Mouse (Mus musculus) embryonic facial prominence, embryonic 15.5 days (tissue): ENCODE results near the gene Cdc42ep2. TPM values are rescaled to one million over a fixed set of nuclear protein-coding genes. Genes with fewer than 3 reads are reported as not detected.

Experiments
- ATAC-seq: fragments of 200-750 bp; cut with Nextera tagmentation; 2 replicates; pipeline ENCODE4 v1.8.0; 2017; ENCODE audit warnings: low read depth, moderate TSS enrichment; ENCODE audit not compliant: insufficient number of reproducible peaks, low FRiP score, low TSS enrichment
- H3K27ac ChIP-seq: fragments of 300-500 bp; sonication (generic); replicated peaks from 2 replicates; pipeline ENCODE4 v1.5.1; 2015; ENCODE audit warnings: mild to moderate bottlenecking, inconsistent platforms
- H3K27me3 ChIP-seq: fragments of 300-500 bp; sonication (generic); 2 replicates; pipeline ENCODE4 v1.6.1; 2015; ENCODE audit warnings: inconsistent platforms
- H3K36me3 ChIP-seq: fragments of 300-500 bp; sonication (generic); 2 replicates; pipeline ENCODE4 v1.6.1; 2015; ENCODE audit warnings: mild to moderate bottlenecking, inconsistent platforms
- H3K4me1 ChIP-seq: fragments of 300-500 bp; sonication (generic); 2 replicates; pipeline ENCODE4 v1.6.1; 2015; ENCODE audit warnings: inconsistent platforms
- H3K4me2 ChIP-seq: fragments of 300-500 bp; sonication (generic); replicated peaks from 2 replicates; pipeline ENCODE4 v1.6.1; 2015; ENCODE audit warnings: mild to moderate bottlenecking, inconsistent platforms
- H3K4me3 ChIP-seq: fragments of 300-500 bp; sonication (generic); replicated peaks from 2 replicates; pipeline ENCODE4 v1.5.1; 2015; ENCODE audit warnings: mild to moderate bottlenecking, inconsistent platforms
- H3K9ac ChIP-seq: fragments of 300-500 bp; sonication (generic); 2 replicates; pipeline ENCODE4 v1.6.1; 2015; ENCODE audit warnings: inconsistent platforms
- H3K9me3 ChIP-seq: fragments of 300-500 bp; sonication (generic); replicated peaks from 2 replicates; pipeline ENCODE4 v1.6.1; 2016; ENCODE audit warnings: inconsistent platforms
- WGBS: fragments of 180-500 bp; shearing (Covaris S2); methylation state at CpG from one replicate; pipeline ENCODE4 v1.1.7; 2015; 5-methylcytosine and 5-hydroxymethylcytosine counted together
- polyA plus RNA-seq: library from polyadenylated mRNA; unstranded; fragments of >200 nt; fragmentation: Nextera tagmentation; extraction: Ambion mirVana; gene quantifications from 2 replicates; pipeline ENCODE4 v1.2.1, GENCODE M21; 2015

Gene Cdc42ep2
- polyA plus RNA-seq, 1 experiment from 2014 or later = 11.0 TPM

- Histone ChIP-seq H3K9ac (no peak overlapping the region), H3K9me3 (no peaks in the 10 kb centered on the region), H3K27me3 (no peaks in the 10 kb centered on the region), H3K27ac (no peak overlapping the region), H3K4me2 (no peak overlapping the region), H3K36me3 (peaks cover 36% of the 10 kb centered on the region), H3K4me1 (peaks cover 46% of the 10 kb centered on the region), H3K4me3 (no peak overlapping the region)
- ATAC-seq = no peak
- 85% methylated on average over 4 of the region's 4 CpGs for WGBS
These were observed 52.1 kb downstream of the Cdc42ep2 start for GRCm38 (mm10) chr19:5872528-5872927.

GRCm38 (mm10) chr19:5871683-5872082 lies 52.9 kb downstream of the Cdc42ep2 start:
- peak overlapping the region; percentile 17; the same call in 1 of the 2 replicates for H3K4me2 ChIP-seq
- H3K4me1 ChIP-seq = peaks cover 43% of the 10 kb centered on the region
- peak overlapping the region; percentile 69 for H3K27ac ChIP-seq
- H3K27me3 ChIP-seq = no peaks in the 10 kb centered on the region
- no peak overlapping the region for H3K4me3 ChIP-seq
- ATAC-seq = no peak
- H3K36me3 ChIP-seq = peaks cover 43% of the 10 kb centered on the region
- no peak overlapping the region for H3K9ac ChIP-seq
- no peaks in the 10 kb centered on the region for H3K9me3 ChIP-seq
- 47% methylated on average over 6 of the region's 6 CpGs for WGBS

DNA sequence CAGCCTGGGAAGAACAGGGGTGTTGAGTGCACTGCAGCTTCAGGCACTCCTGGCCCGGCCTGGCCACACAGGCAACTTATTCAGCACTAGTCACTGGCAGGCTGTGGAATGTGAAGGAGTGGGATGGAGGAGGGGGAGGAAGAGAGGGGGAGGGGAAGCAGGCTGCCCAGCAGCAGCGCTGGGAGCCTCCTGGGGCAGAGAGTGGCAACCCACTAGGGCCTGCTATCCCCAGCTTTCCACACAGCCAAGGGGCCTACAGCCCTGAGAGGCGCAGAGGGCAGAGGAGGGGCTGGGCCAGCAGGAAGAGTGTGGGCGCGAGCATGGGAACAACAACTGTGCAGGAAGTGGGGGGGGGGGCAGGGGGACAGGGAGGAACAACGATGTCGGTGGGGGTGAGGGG lies 53.3 kb downstream of the Cdc42ep2 start:
- H3K4me2 ChIP-seq = peak overlapping the region; percentile 17
- peaks cover 43% of the 10 kb centered on the region for H3K4me1 ChIP-seq
- H3K4me3 ChIP-seq = no peak overlapping the region
- peak overlapping the region; percentile 69 for H3K27ac ChIP-seq
- no peaks in the 10 kb centered on the region for H3K27me3 ChIP-seq
- peak overlapping the region; percentile 23; the same call in 1 of the 2 replicates for H3K9ac ChIP-seq
- peaks cover 47% of the 10 kb centered on the region for H3K36me3 ChIP-seq
- whole genome bisulfite sequencing = 6% methylated on average over 5 of the region's 7 CpGs
- ATAC-seq = peak; percentile 27; the same call in 1 of the 2 replicates
- H3K9me3 ChIP-seq = no peaks in the 10 kb centered on the region

DNA sequence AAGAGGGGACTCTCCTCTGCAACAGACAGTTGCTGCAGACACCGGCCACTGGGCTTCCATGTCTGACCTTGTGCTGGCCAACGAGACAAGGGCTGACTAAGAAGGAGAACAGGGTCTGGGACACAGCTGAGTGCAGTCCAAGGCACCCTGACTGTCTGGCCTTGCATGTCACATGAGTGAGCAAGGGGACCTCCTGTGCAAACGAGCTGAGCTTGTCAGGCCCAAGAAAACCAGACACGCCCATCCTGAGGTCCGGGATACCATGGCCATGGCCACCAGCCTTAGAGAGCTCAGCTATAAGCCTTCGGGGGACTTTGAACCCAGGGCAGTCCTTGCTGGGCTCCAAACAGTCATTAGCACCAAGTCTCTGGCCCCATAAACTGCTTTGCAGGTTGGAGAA lies 56.5 kb downstream of the Cdc42ep2 start:
- no peaks in the 10 kb centered on the region for H3K9me3 ChIP-seq
- H3K36me3 ChIP-seq = peaks cover 78% of the 10 kb centered on the region
- peaks cover 24% of the 10 kb centered on the region for H3K4me1 ChIP-seq
- no peak overlapping the region for H3K27ac ChIP-seq
- no peaks in the 10 kb centered on the region for H3K27me3 ChIP-seq
- H3K4me2 ChIP-seq = no peak overlapping the region
- ATAC-seq = no peak
- no peak overlapping the region for H3K4me3 ChIP-seq
- no peak overlapping the region for H3K9ac ChIP-seq
- 84% methylated on average over 6 of the region's 6 CpGs for WGBS

Other genes with a start within 250 kb of the Cdc42ep2 start
- gene Map3k11, start 236.1 kb downstream of the Cdc42ep2 start, polyA plus RNA-seq = 27.1 and 30.0 TPM in 2 replicates
- gene Pcnx3, start 235.9 kb downstream of the Cdc42ep2 start, polyA plus RNA-seq = 24.6 and 26.6 TPM in 2 replicates
- 3.8 TPM in 2 replicates for gene Kcnk7, start 220.4 kb downstream of the Cdc42ep2 start, polyA plus RNA-seq
- gene Ehbp1l1, start 198.5 kb downstream of the Cdc42ep2 start, polyA plus RNA-seq = 32.4 and 35.9 TPM in 2 replicates
- gene Fam89b, start 195.2 kb downstream of the Cdc42ep2 start, polyA plus RNA-seq = 110 and 111 TPM in 2 replicates
- gene Ltbp3, start 183.9 kb downstream of the Cdc42ep2 start, polyA plus RNA-seq = 52.5 and 53.5 TPM in 2 replicates
- 81.4 and 81.8 TPM in 2 replicates for gene Scyl1, start 153.4 kb downstream of the Cdc42ep2 start, polyA plus RNA-seq
- gene Frmd8, start 49.5 kb downstream of the Cdc42ep2 start, polyA plus RNA-seq = 32.5 and 37.4 TPM in 2 replicates
- gene Slc25a45, start 47.0 kb downstream of the Cdc42ep2 start, polyA plus RNA-seq = 5.9 and 7.5 TPM in 2 replicates
- gene Tigd3, start 30.7 kb downstream of the Cdc42ep2 start, polyA plus RNA-seq = 3.4 and 3.6 TPM in 2 replicates
- 144 and 167 TPM in 2 replicates for gene Dpf2, start 11.8 kb downstream of the Cdc42ep2 start, polyA plus RNA-seq
- 59.6 and 65.4 TPM in 2 replicates for gene Pola2, start 39.4 kb upstream of the Cdc42ep2 start, polyA plus RNA-seq
- not detected in 2 replicates for gene Slc22a20, start 61.3 kb upstream of the Cdc42ep2 start, polyA plus RNA-seq
- 22.1 and 22.4 TPM in 2 replicates for gene Capn1, start 91.1 kb upstream of the Cdc42ep2 start, polyA plus RNA-seq
- 34.2 and 39.8 TPM in 2 replicates for gene Syvn1, start 121.8 kb upstream of the Cdc42ep2 start, polyA plus RNA-seq
- gene Mrpl49, start 133.0 kb upstream of the Cdc42ep2 start, polyA plus RNA-seq = 66.8 and 67.1 TPM in 2 replicates
- 809 and 853 TPM in 2 replicates for gene Fau, start 133.0 kb upstream of the Cdc42ep2 start, polyA plus RNA-seq
- 37.1 and 41.1 TPM in 2 replicates for gene Znhit2, start 136.4 kb upstream of the Cdc42ep2 start, polyA plus RNA-seq
- 21.7 and 24.6 TPM in 2 replicates for gene Tm7sf2, start 143.6 kb upstream of the Cdc42ep2 start, polyA plus RNA-seq
- 75.9 and 76.4 TPM in 2 replicates for gene Vps51, start 152.4 kb upstream of the Cdc42ep2 start, polyA plus RNA-seq
- gene Tmem262, start 155.2 kb upstream of the Cdc42ep2 start, polyA plus RNA-seq = not detected in 2 replicates
- 1.9 and 2.1 TPM in 2 replicates for gene Gm28374, start 157.4 kb upstream of the Cdc42ep2 start, polyA plus RNA-seq
- gene Zfpl1, start 160.1 kb upstream of the Cdc42ep2 start, polyA plus RNA-seq = 86.9 and 90.9 TPM in 2 replicates
- gene Cdca5, start 160.2 kb upstream of the Cdc42ep2 start, polyA plus RNA-seq = 27.7 and 29.0 TPM in 2 replicates
- gene AC131692.1, start 169.6 kb upstream of the Cdc42ep2 start, polyA plus RNA-seq = not detected in 2 replicates
- gene Naaladl1, start 181.0 kb upstream of the Cdc42ep2 start, polyA plus RNA-seq = 0.25 TPM in 2 replicates
- 48.4 and 48.6 TPM in 2 replicates for gene Sac3d1, start 193.8 kb upstream of the Cdc42ep2 start, polyA plus RNA-seq
- gene Snx15, start 203.5 kb upstream of the Cdc42ep2 start, polyA plus RNA-seq = 37.9 and 38.5 TPM in 2 replicates
- gene Batf2, start 216.2 kb upstream of the Cdc42ep2 start, polyA plus RNA-seq = 0.19 and 0.39 TPM in 2 replicates
- gene Arl2, start 216.7 kb upstream of the Cdc42ep2 start, polyA plus RNA-seq = 98.5 and 100 TPM in 2 replicates